Mouse (Mus musculus) adrenal gland, postnatal 4 days (tissue): ENCODE data around the gene BC037034. TPM values are rescaled to one million over a fixed set of nuclear protein-coding genes. Genes with fewer than 3 reads are reported as not detected.
A peak's percentile ranks its signal among the peaks of the same experiment; 100 is the strongest.

ENCODE experiments used
- DNase-seq, 2 experiments: peaks; one replicate each; pipeline ENCODE4 v3.0.0; 2021 to 2022; ENCODE audit warnings: low spot score in 2 of 2, mixed read lengths in 2 of 2
- long read RNA-seq, 2 experiments: library from polyadenylated mRNA; stranded (forward); transcript quantifications; one replicate each; pipeline ENCODE4 v2.0.0; 2021
- total RNA-seq, 2 experiments: library from RNA; stranded (reverse); gene quantifications; 2 replicates each; pipeline ENCODE4 v1.2.3; 2021

BC037034 gene
- total RNA-seq = 10 to 100 TPM; 27.3 to 28.1 TPM
- long read RNA-seq, experiment 1, transcript BC037034-201 (11 exons, 2,490 nt) = major isoform, 7 of 20 reads
- long read RNA-seq, experiment 1, partial matches to known transcripts = 3 of 20 reads
- long read RNA-seq, experiment 1, other reads (novel, unspliced or antisense) = 9 of 20 reads
- long read RNA-seq, experiment 2, transcript BC037034-201 (11 exons, 2,490 nt) = major isoform, 10 of 28 reads
- long read RNA-seq, experiment 2, partial matches to known transcripts = 4 of 28 reads
- long read RNA-seq, experiment 2, other reads (novel, unspliced or antisense) = 14 of 28 reads

DNA sequence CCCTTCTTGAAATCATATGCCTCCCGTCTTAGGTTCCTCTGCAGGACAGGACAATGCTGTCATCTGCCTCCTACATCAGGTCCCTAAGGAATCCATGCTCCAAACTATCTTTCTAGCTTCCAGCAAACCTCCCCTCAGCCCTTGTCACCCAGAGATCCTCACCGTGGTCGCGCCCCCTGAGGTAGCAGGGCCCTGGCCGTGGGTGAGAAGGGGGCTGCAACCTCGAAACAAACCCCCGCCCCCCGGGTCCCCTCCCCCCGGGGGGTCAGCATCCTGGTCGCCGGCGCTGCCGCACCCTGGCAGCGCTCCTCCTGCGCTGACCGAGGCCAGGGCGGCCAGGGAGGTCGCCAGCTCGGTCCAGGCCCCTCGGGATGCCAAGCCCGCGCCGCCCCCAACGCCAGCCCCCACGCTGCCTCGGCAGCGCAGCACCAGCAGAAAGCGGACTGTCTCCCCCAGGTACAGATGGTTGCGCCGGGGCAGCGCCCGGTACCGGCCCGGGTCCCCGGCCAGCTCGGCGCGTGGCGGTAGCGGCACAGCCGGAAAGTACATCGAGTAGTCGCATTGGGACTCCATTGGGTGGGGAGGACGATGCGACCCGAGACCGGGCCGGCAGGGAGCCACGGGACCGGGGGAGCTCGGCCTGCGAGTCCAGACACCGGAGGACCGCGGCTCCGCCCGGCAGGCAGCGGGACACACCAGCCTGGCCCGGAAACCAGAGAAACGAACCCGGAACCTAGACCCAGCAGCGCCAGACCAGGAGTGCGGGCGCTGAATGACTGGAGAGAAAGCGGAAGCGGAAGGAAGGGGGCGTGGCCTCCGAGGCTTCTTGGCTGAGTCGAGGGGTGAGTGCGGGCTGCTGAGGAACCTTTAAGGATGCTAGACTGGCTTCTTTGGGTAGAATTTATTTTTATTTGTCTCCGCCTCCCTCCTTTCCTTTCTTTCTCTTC is at the start of gene BC037034:
TSS of gene BC037034 (minus strand) at position 774 of the 947 bp plus-strand sequence.
- DNase-seq = peak; percentile 71 to 82

DNA sequence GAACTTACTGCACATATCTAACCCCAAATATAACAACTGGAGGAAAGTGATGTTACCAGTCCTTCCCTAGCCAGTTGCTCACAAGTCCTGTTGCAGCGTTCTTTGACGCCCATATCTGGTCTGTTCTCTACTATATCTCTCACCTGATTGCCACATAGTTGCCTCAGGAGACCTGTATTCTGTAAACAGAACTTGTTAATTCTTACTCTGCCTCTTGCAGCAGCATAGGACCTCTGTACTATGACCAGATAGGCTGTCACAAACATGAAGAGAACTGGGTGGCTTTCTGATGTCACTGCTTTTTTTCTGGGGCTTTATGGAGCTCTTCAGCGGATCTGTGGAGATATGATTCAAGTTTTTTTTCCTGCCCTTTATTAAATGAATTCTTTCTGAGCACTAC is 49.0 kb upstream of the BC037034 start:
- no peak for DNase-seq

GRCm38 (mm10) chr5:138299613-138300012 is 35.8 kb upstream of the BC037034 start:
- DNase-seq = no peak

DNA sequence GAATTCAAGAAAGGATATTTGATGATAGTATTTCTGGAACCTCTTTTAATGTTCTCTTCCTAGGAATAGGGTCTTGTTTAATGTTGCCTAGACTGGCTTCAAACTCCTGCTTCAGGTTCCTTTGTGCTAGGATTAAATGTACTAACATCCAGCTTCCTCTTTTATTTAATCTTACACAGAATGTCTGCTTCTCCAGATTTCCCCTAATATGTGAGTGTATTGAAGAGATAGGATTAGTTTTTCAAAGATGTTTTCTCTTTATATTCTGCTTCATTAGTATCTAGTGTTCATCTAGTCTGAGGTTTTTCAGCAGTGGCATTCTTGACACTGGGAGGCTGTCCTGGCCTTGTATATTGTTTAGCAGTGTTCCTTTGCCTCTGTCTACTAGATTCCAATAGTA is 30.3 kb upstream of the BC037034 start:
- DNase-seq = no peak

DNA sequence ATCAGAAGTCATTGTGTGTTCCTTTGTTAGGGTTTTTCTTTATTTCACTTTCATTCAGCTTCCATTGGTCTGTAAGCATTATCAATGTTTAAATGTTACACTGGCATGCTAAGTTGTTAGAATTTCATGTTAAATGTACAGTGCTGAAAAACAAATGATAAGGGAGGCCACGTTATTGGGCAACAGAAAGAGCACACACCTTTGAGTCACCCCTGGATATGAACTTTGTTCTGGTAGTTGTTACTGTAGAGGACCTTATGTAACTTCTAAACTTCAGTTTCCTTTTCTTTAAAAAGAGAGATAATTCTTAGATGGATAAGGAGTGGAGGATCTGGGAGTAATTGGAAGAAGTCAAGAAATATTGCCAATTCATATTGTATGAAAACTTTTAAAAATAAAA is 27.8 kb upstream of the BC037034 start:
- DNase-seq = no peak

GRCm38 (mm10) chr5:138287861-138288260 is 24.0 kb upstream of the BC037034 start:
- no peak for DNase-seq

- no peak for DNase-seq
These were observed 19.7 kb upstream of the BC037034 start for GRCm38 (mm10) chr5:138283540-138283939.

DNA sequence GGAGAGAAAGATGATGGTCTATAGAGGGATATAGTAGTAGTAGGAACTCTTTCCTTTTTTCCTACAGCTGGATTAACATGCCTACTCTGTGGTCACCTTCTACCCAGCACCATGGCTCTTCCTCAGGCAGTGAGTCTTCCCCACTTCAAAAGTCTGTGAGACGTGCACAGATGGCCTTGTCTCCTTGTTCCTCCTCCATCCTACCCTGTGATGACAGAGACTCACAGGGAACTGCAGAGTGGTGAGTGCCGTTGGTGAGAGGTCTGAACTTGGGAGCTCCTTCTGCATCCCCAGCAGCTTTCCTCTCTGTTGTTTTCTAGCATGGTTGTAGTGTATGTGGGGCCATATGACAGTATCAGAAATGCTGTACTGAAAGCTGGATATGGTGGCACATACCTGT is 18.0 kb upstream of the BC037034 start:
- DNase-seq = no peak

DNA sequence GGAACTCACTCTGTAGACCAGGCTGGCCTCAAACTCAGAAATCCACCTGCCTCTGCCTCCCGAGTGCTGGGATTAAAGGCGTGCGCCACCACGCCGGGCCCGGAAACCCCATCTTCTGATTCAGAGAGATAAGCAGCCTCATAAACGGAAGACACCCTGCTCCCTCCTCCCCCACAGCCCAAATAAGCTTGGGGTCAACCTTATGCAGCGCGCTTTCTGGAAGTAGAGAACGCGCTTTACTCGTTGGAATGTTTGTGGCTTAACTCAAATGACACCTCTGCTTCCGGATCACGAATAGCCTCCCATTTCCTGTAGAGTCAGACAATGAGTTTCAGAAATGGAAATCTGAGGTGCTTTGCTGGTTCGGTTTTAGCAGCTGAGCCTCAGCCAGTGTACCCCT is 17.0 kb upstream of the BC037034 start:
- DNase-seq = no peak

DNA sequence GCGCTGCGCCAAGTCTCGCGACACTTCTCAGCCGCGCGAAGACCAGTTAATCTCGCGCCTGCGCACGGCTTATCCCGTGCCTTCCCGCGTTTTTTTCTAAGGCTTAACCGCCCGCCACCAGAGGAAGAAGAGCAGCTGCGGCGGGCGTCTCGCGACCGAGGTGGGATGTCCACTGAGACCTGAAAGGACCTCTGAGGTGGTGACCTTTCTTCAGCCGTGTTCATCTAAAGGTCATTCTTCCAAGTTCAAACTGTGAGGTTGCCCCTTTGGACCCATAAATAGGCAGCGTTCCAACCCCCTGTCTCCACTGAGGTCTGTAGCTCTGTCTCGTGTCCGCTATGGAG is 16.6 kb upstream of the BC037034 start:
- DNase-seq = no peak

- DNase-seq = peak; percentile 52 to 59
These were observed 16.0 kb upstream of the BC037034 start, which contains the start of the genes Gm43720, Gpc2 and Stag3 for GRCm38 (mm10) chr5:138279585-138280424. Gm43720 (minus strand) TSS chr5:138279958. Gpc2 (minus strand) TSS chr5:138280005. Stag3 (plus strand) TSS chr5:138280240.

DNA sequence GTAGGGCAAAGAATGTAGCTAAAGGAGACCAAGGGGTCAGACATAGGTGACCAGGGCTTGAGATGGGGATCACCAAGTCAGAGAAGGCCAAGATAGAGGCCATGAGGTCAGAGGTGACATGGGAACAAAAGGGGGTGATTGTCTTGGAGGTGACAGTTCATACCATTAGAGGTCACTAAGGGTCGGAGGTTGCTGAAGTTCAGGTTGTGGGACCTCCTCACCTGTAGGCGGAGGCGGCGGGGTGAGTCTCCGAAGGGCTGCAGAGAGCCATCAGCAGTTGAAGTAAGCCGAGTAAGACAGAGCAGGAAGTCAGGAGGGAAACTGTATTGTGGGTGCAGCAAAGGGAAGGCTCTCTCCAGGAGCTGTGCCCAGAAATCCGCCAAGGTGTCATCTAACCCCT is 14.2 kb upstream of the BC037034 start:
- DNase-seq = no peak

DNA sequence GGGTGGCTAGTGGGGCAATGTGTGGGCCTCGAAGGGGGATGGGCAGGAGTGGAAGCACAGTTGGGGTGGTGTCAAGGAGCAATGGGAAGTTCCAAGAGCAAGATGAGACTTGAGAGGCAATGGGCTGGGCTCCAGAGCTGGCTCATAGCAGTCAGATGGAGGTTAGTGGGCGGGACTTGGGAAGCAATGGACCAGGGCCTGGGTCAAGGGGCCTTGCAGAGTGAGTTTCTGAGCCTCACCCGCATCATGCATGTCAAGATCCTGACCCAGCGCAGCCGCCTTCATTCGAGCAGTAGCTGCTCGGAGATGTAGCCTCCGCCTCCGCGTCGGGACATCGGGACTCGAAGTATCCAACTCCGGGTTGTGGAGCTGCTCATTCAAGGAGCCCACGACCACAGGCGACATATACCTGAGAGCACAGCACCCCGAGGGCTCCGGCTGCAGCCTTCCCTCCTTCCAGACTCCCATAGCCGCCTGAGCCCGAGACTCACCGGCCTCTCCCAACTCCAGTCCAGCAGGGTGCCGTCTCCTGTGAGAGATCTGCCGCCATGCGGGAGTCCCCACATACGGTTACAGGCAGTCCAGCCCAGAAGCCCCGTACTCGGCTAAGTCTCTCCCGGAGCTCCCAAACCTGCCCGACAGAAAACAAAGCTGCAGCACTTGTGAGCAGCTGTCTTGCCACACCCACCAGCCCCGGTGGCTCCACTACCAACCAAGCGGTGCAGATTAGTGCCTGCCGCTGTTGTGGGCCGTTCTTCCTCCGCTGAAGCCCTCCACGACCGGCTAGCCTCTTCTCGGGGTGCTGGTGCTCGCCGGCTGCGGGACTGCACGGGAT is 11.6 kb upstream of the BC037034 start:
- no peak for DNase-seq

DNA sequence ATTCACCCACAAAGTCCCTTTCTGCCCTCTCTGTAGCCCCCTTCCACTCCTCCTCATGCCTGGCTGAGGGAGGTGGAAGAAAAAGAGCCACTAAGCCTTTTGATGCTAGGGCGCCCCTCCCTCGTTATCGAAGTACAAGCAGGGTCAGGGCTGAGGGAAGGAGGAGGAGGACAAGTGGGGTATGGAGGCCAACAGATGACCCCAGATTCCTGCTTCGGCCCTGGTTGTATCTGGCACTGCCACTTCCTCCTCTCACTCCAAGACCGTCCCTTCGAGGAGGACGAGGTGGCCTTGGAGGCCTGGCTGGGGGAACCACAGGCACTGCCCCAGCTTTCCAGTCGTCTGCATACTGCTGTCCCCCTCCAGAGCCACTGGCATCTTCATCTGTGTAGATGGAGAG is 10.4 kb upstream of the BC037034 start:
- no peak for DNase-seq

DNA sequence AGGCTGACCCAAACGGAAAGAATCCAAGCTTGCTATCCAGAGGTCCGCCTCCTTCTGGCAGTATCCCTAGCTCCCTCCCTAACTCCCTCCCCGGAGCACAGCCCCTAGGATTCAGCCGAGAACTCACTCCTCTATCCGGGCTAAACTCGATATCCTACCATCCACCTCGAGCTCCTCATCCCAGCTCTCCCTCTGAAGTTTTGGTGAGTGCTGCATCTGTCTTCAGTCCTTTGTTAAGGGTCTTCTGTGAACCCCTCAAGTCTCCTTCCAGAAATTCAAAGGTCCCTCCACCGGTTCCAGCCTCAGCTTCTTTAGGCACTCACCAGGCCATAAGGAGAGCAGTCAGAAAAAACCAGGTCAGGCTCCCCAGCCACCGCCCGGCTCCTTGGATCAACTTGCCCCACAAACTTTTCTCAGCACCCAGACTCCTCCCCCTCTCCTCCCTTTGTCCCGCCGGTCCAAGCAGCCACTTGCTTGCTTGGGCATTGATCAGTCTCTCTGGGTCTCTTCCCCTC is 8.6 kb upstream of the BC037034 start, which contains the start of gene Gal3st4:
TSS of gene Gal3st4 (minus strand) at position 432 of the 515 bp plus-strand sequence.
- no peak for DNase-seq

GRCm38 (mm10) chr5:138271232-138271631 is 7.4 kb upstream of the BC037034 start:
- no peak for DNase-seq

GRCm38 (mm10) chr5:138268980-138269379 is 5.1 kb upstream of the BC037034 start:
- DNase-seq = no peak

- DNase-seq = no peak
These were observed 3.3 kb upstream of the BC037034 start for GRCm38 (mm10) chr5:138267114-138267513.

- DNase-seq = no peak
These were observed 1.9 kb upstream of the BC037034 start for GRCm38 (mm10) chr5:138265712-138266111.

GRCm38 (mm10) chr5:138264207-138264578 is 360 bp upstream of the BC037034 start:
- no peak for DNase-seq
